In the genomic region with DNA sequence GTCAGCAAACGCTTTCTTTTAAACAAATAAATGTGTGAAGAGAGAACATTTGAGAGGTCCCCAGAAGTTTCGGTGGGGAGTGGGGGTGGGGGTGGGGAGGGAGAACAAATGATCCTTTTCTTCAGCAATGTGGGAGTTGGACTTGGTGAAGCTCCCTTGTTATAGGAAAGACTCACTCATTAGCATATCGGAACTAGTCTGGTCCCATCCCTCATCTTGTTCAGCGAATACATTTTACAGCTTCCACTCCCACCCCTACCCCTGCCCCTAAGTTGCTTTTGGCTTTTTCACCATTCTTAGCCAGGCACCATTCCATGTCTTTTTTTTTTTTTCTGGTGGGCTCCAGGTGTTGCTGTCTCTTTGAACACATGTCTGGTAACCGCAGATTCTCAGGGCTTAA, we compare ENCODE assay signal across 20 mouse cellular contexts.
DNase-seq lines count a peak whose midpoint lies in the region; ATAC-seq and TF ChIP-seq lines count a peak whose summit lies in the region.
"Had no signal": no experiment of that assay in that cellular context is flagged by ENCODE, and none has a peak within 500 bp of the region (broad histone marks: within the 10 kb centered on the region; RNA-seq: fewer than 3 reads in every experiment).

No protein-coding gene starts in this region.

- H3K4me2 ChIP-seq in forebrain, postnatal 0 days (ENCODE audit: low read depth) = peak overlapping the region; percentile 20; the same call in 1 of the 2 replicates
- no peak overlapping the region for H3K4me2 ChIP-seq in forebrain, embryonic 12.5 days
- peak overlapping the region; percentile 30; the same call in 1 of the 2 replicates for H3K4me2 ChIP-seq in kidney, embryonic 14.5 days (replicated peaks; ENCODE audit: low read depth, low read length)
- H3K4me2 ChIP-seq in neural tube, embryonic 11.5 days (ENCODE audit: low read depth) = no peak overlapping the region
- peak overlapping the region; percentile 9; the same call in 1 of the 2 replicates for H3K4me2 ChIP-seq in stomach, embryonic 16.5 days (ENCODE audit: low read depth, low read length)
- H3K4me2 ChIP-seq: midbrain, embryonic 12.5 days had no signal

- no peaks in the 10 kb centered on the region for H3K9me3 ChIP-seq in forebrain, postnatal 0 days (ENCODE audit: low read length)
- no peaks in the 10 kb centered on the region for H3K9me3 ChIP-seq in forebrain, embryonic 12.5 days
- no peaks in the 10 kb centered on the region for H3K9me3 ChIP-seq in kidney, embryonic 14.5 days (ENCODE audit: control insufficient read depth, low read length)
- no peaks in the 10 kb centered on the region for H3K9me3 ChIP-seq in neural tube, embryonic 11.5 days (ENCODE audit: control insufficient read depth, low read length)
- no peaks in the 10 kb centered on the region for H3K9me3 ChIP-seq in stomach, embryonic 16.5 days (replicated peaks; ENCODE audit: control insufficient read depth, low read length)
- H3K9me3 ChIP-seq: forebrain, embryonic 10.5 days; midbrain, embryonic 12.5 days had no signal

- WGBS in forebrain, postnatal 0 days = 44% methylated on average over 5 of the region's 5 CpGs
- WGBS in forebrain, embryonic 12.5 days = 63% methylated on average over 5 of the region's 5 CpGs
- WGBS in kidney, embryonic 14.5 days = 19% methylated on average over 5 of the region's 5 CpGs
- WGBS in neural tube, embryonic 11.5 days = 68% methylated on average over 5 of the region's 5 CpGs
- WGBS in stomach, embryonic 16.5 days = 31% methylated on average over 5 of the region's 5 CpGs

- no peak overlapping the region for H3K4me3 ChIP-seq in forebrain, postnatal 0 days (ENCODE audit: low read depth, low read length)
- H3K4me3 ChIP-seq in forebrain, embryonic 12.5 days (replicated peaks) = no peak overlapping the region
- no peak overlapping the region for H3K4me3 ChIP-seq in kidney, embryonic 14.5 days (ENCODE audit: low read length)
- H3K4me3 ChIP-seq in neural tube, embryonic 11.5 days (ENCODE audit: low read depth, low read length) = no peak overlapping the region
- H3K4me3 ChIP-seq in stomach, embryonic 16.5 days (replicated peaks; ENCODE audit: low read length) = no peak overlapping the region
- H3K4me3 ChIP-seq: forebrain, embryonic 10.5 days; left cerebral cortex, adult 2 months; midbrain, embryonic 12.5 days had no signal

- H3K27me3 ChIP-seq in forebrain, postnatal 0 days (ENCODE audit: insufficient read depth, low read length) = no peaks in the 10 kb centered on the region
- H3K27me3 ChIP-seq in forebrain, embryonic 12.5 days = no peaks in the 10 kb centered on the region
- no peaks in the 10 kb centered on the region for H3K27me3 ChIP-seq in kidney, embryonic 14.5 days (ENCODE audit: control insufficient read depth, insufficient read depth, low read length)
- H3K27me3 ChIP-seq in neural tube, embryonic 11.5 days (ENCODE audit: control insufficient read depth, insufficient read depth, low read length) = no peaks in the 10 kb centered on the region
- no peaks in the 10 kb centered on the region for H3K27me3 ChIP-seq in stomach, embryonic 16.5 days (ENCODE audit: control insufficient read depth, insufficient read depth, low read length)
- H3K27me3 ChIP-seq: midbrain, embryonic 12.5 days had no signal

- H3K9ac ChIP-seq in forebrain, postnatal 0 days = no peak overlapping the region
- no peak overlapping the region for H3K9ac ChIP-seq in forebrain, embryonic 12.5 days
- no peak overlapping the region for H3K9ac ChIP-seq in kidney, embryonic 14.5 days (ENCODE audit: low read depth, low read length)
- H3K9ac ChIP-seq in neural tube, embryonic 11.5 days (ENCODE audit: low read length) = no peak overlapping the region
- no peak overlapping the region for H3K9ac ChIP-seq in stomach, embryonic 16.5 days (ENCODE audit: low read length)
- H3K9ac ChIP-seq: midbrain, embryonic 12.5 days had no signal

- peaks cover 6% of the 10 kb centered on the region; the same call in 1 of the 2 replicates for H3K4me1 ChIP-seq in forebrain, postnatal 0 days (ENCODE audit: insufficient read depth)
- H3K4me1 ChIP-seq in forebrain, embryonic 12.5 days = 0 out of 2 replicates have a peak, but pooled peaks cover 4% of the 10 kb centered on the region
- H3K4me1 ChIP-seq in kidney, embryonic 14.5 days (ENCODE audit: control insufficient read depth, insufficient read depth, low read length) = no peaks in the 10 kb centered on the region
- no peaks in the 10 kb centered on the region for H3K4me1 ChIP-seq in neural tube, embryonic 11.5 days (ENCODE audit: control insufficient read depth, insufficient read depth, low read length)
- H3K4me1 ChIP-seq in stomach, embryonic 16.5 days (ENCODE audit: control insufficient read depth, insufficient read depth, low read length) = no peaks in the 10 kb centered on the region

- no peaks in the 10 kb centered on the region for H3K36me3 ChIP-seq in forebrain, postnatal 0 days (ENCODE audit: insufficient read depth)
- H3K36me3 ChIP-seq in forebrain, embryonic 12.5 days (replicated peaks) = no peaks in the 10 kb centered on the region
- H3K36me3 ChIP-seq in kidney, embryonic 14.5 days (ENCODE audit: control insufficient read depth, insufficient read depth, low read length) = no peaks in the 10 kb centered on the region
- no peaks in the 10 kb centered on the region for H3K36me3 ChIP-seq in neural tube, embryonic 11.5 days (ENCODE audit: control insufficient read depth, insufficient read depth, low read length)
- H3K36me3 ChIP-seq in stomach, embryonic 16.5 days (ENCODE audit: control insufficient read depth, insufficient read depth, low read length) = no peaks in the 10 kb centered on the region
- H3K36me3 ChIP-seq: forebrain, embryonic 10.5 days; midbrain, embryonic 12.5 days had no signal

- no peak for ATAC-seq in forebrain, postnatal 0 days
- ATAC-seq in forebrain, embryonic 12.5 days (ENCODE audit: low FRiP score) = no peak
- ATAC-seq in kidney, embryonic 14.5 days (ENCODE audit: low FRiP score, low TSS enrichment) = peak; percentile 55; the same call in 1 of the 2 replicates
- ATAC-seq in neural tube, embryonic 11.5 days (ENCODE audit: insufficient read depth, low FRiP score, low TSS enrichment) = no peak
- ATAC-seq in stomach, embryonic 16.5 days (ENCODE audit: insufficient read depth, low FRiP score) = no peak
- ATAC-seq: inflammation-experienced regulatory T-cells, adult 6 months had no signal

- no peak for TF ChIP-seq CTCF in forebrain, postnatal 0 days (IDR thresholded peaks at IDR 0.05; ENCODE audit: low read depth)

- H3K27ac ChIP-seq in forebrain, postnatal 0 days (ENCODE audit: low read depth, low read length) = no peak overlapping the region
- no peak overlapping the region for H3K27ac ChIP-seq in forebrain, embryonic 12.5 days
- H3K27ac ChIP-seq in kidney, embryonic 14.5 days (ENCODE audit: low read depth, low read length) = no peak overlapping the region
- H3K27ac ChIP-seq in neural tube, embryonic 11.5 days (ENCODE audit: low read depth, low read length) = no peak overlapping the region
- no peak overlapping the region for H3K27ac ChIP-seq in stomach, embryonic 16.5 days (ENCODE audit: low read length)
- H3K27ac ChIP-seq: forebrain, embryonic 10.5 days; left cerebral cortex, adult 2 months; midbrain, embryonic 12.5 days had no signal

- no peak for DNase-seq in forebrain, postnatal 0 days
- DNase-seq in kidney, adult 18-20 months = no peak
- DNase-seq in neural tube, embryonic 11.5 days (ENCODE audit: low spot score) = peak; percentile 10
- DNase-seq in neural tube, embryonic 10.5 days (ENCODE audit: extremely low spot score, low spot score) = no peak
- no peak for DNase-seq in left cerebral cortex, adult 8-10 months (ENCODE audit: low spot score in 2 of 2)
- DNase-seq: adrenal gland, postnatal 14 days; cerebellum, adult 9-10 months; gastrocnemius, postnatal 25 days; heart, adult 18-20 months; heart, postnatal 10 days; kidney, adult 8-10 months; left cerebral cortex, postnatal 4 days; lung, adult 2 months had no signal

Comparison
In these comparisons a context has a peak if more than half of its experiments do, and no peak if none do; other contexts are left out.
1. H3K4me2 ChIP-seq: peak in forebrain, postnatal 0 days (single experiment), kidney, embryonic 14.5 days (single experiment) and stomach, embryonic 16.5 days (single experiment); none in forebrain, embryonic 12.5 days (single experiment) and neural tube, embryonic 11.5 days (single experiment).